Comparison of ENCODE assay signal across 28 mouse cellular contexts in the genomic region with DNA sequence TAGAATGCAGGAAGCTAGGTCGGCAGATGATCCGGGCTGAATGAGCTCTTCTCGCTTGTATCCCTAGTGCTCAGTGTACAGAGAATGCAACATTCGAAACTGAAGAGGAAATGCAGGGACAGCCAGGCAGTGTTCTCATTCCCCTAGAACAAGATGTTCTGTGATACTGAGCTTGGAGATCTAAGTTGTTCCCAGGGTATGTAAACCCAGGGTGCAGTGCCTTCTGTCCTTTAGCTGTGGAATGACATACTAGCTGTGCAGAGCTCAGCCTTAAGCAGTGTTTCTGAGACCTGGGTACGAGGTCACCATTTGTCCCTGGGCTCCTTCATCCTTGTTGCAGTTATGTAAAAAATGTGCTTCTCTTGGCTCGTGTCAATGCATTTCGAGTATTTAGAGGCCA. TPM values are rescaled to one million over a fixed set of nuclear protein-coding genes. Genes with fewer than 3 reads are reported as not detected.
DNase-seq lines count a peak whose midpoint lies in the region; ATAC-seq and TF ChIP-seq lines count a peak whose summit lies in the region.
"Had no signal": no experiment of that assay in that cellular context is flagged by ENCODE, and none has a peak within 500 bp of the region (broad histone marks: within the 10 kb centered on the region; RNA-seq: fewer than 3 reads in every experiment).

No protein-coding gene starts in this region.

- H3K4me3 ChIP-seq in layer of hippocampus, adult 2 months, result no peak overlapping the region
- H3K4me3 ChIP-seq: embryonic facial prominence, embryonic 13.5 days; liver, embryonic 12.5 days; midbrain, embryonic 10.5 days; midbrain, embryonic 15.5 days; neural tube, embryonic 15.5 days had no signal

- DNase-seq in frontal cortex, postnatal 36 days (ENCODE audit: low spot score in 2 of 2), result no peak
- DNase-seq in layer of hippocampus, adult 2 months (ENCODE audit: low spot score in 2 of 2), result peak in 1 of 2 experiments; percentile 11
- DNase-seq in layer of hippocampus, postnatal 25 days (ENCODE audit: extremely low spot score in 1 of 2, low spot score in 1 of 2), result no peak
- peak; percentile 39 for DNase-seq in brain, adult 2 months (ENCODE audit: low read depth, low spot score)
- peak; percentile 5 for DNase-seq in skeletal muscle tissue, adult 2 months (ENCODE audit: low read depth, low spot score)
- no peak for DNase-seq in left cerebral cortex, adult 9 months (ENCODE audit: low spot score in 2 of 2)
- DNase-seq: adrenal gland, postnatal 10 days; cerebellum, adult 11-12 months; cerebellum, adult 9-11 months; gastrocnemius, postnatal 10 days; heart, postnatal 4 days; kidney, adult 9 months; kidney, postnatal 10 days; left cerebral cortex, postnatal 4 days; liver, postnatal 0 days; retina, postnatal 1 day; right cerebral cortex, postnatal 4 days; thymus, adult 18-20 months; thymus, postnatal 25 days had no signal

- TF ChIP-seq CTCF in layer of hippocampus, adult 2 months (conservative IDR thresholded peaks at IDR 0.05), result no peak

- peak; percentile 31; the same call in 1 of the 2 replicates for ATAC-seq in frontal cortex, adult (ENCODE audit: low TSS enrichment)
- ATAC-seq: forebrain, embryonic 16.5 days; intestine, postnatal 0 days; liver, embryonic 12.5 days; liver, postnatal 0 days; midbrain, embryonic 15.5 days had no signal

- peak overlapping the region; percentile 73 for H3K27ac ChIP-seq in layer of hippocampus, adult 2 months
- H3K27ac ChIP-seq: embryonic facial prominence, embryonic 13.5 days; hindbrain, embryonic 14.5 days; liver, embryonic 12.5 days; midbrain, embryonic 10.5 days; midbrain, embryonic 15.5 days; neural tube, embryonic 15.5 days had no signal

RNA-seq across cellular contexts. Expression of a gene that starts 25.1 kb away (rescaled TPM):
- total RNA-seq in layer of hippocampus, adult 2 months (2021), result 1 to 10 TPM; 3.4 to 3.7 TPM
- 1 to 10 TPM; 2.6 to 3.1 TPM for total RNA-seq in layer of hippocampus, postnatal 25 days (2021)

Comparison
In these comparisons a context has a peak if more than half of its experiments do, and no peak if none do; other contexts are left out.
1. DNase-seq: peak in brain, adult 2 months (single experiment) and skeletal muscle tissue, adult 2 months (single experiment); none in frontal cortex, postnatal 36 days (0 of 2), layer of hippocampus, postnatal 25 days (0 of 2) and left cerebral cortex, adult 9 months (0 of 2).